Mouse (Mus musculus) heart, embryonic 11.5 days (tissue): ENCODE data around the gene Slc19a3. TPM values are rescaled to one million over a fixed set of nuclear protein-coding genes. Genes with fewer than 3 reads are reported as not detected.

Source experiments
- ATAC-seq: fragments of 200-750 bp; cut with Nextera tagmentation; replicated peaks from 2 replicates; pipeline ENCODE4 v1.8.0; 2017; ENCODE audit warnings: moderate library complexity; ENCODE audit not compliant: insufficient number of reproducible peaks, low FRiP score, low TSS enrichment
- H3K27ac ChIP-seq: fragments of 300-500 bp; sonication (generic); 2 replicates; pipeline ENCODE4 v1.5.1; 2014; ENCODE audit warnings: mild to moderate bottlenecking, low read depth, low read length
- H3K27me3 ChIP-seq: fragments of 300-500 bp; sonication (generic); 2 replicates; pipeline ENCODE4 v1.6.1; 2014; ENCODE audit warnings: mild to moderate bottlenecking, low read length, mixed read lengths; ENCODE audit not compliant: control insufficient read depth, insufficient read depth
- H3K36me3 ChIP-seq: fragments of 300-500 bp; sonication (generic); 2 replicates; pipeline ENCODE4 v1.6.1; 2014; ENCODE audit warnings: mild to moderate bottlenecking, low read length, moderate library complexity, mixed read lengths; ENCODE audit not compliant: control insufficient read depth, insufficient read depth
- H3K4me1 ChIP-seq: fragments of 300-500 bp; sonication (generic); 2 replicates; pipeline ENCODE4 v1.6.1; 2014; ENCODE audit warnings: low read length; ENCODE audit not compliant: control insufficient read depth, insufficient read depth
- H3K4me2 ChIP-seq: fragments of 300-500 bp; sonication (generic); 2 replicates; pipeline ENCODE4 v1.6.1; 2014; ENCODE audit warnings: mild to moderate bottlenecking, moderate library complexity
- H3K4me3 ChIP-seq: fragments of 300-500 bp; sonication (generic); 2 replicates; pipeline ENCODE4 v1.5.1; 2014; ENCODE audit warnings: low read depth, low read length
- H3K9ac ChIP-seq: fragments of 300-500 bp; sonication (generic); 2 replicates; pipeline ENCODE4 v1.6.1; 2014; ENCODE audit warnings: mild to moderate bottlenecking, low read depth, low read length, moderate library complexity
- H3K9me3 ChIP-seq: fragments of 300-500 bp; sonication (generic); replicated peaks from 2 replicates; pipeline ENCODE4 v1.6.1; 2016; ENCODE audit warnings: low read length; ENCODE audit not compliant: control insufficient read depth
- WGBS: fragments of 180-500 bp; shearing (Covaris S2); extraction: QIAGEN DNeasy Blood & Tissue Kit; methylation state at CpG from one replicate; pipeline ENCODE4 v1.1.7; 2014; ENCODE audit not compliant: insufficient replicate concordance; 5-methylcytosine and 5-hydroxymethylcytosine counted together
- polyA plus RNA-seq: library from polyadenylated mRNA; unstranded; fragments of >200 nt; fragmentation: Nextera tagmentation; extraction: Ambion mirVana; gene quantifications from 2 replicates; pipeline ENCODE4 v1.2.1, GENCODE M21; 2014

Gene Slc19a3
- 1.7 and 2.0 TPM in 2 replicates for polyA plus RNA-seq

GRCm38 (mm10) chr1:83038109-83038672, at the start of gene Slc19a3:
Gene Slc19a3, minus strand, starts transcription at chr1:83038448.
- Histone ChIP-seq H3K36me3 (no peaks in the 10 kb centered on the region), H3K27me3 (no peaks in the 10 kb centered on the region), H3K9me3 (no peaks in the 10 kb centered on the region), H3K27ac (no peak within 1 kb of the TSS), H3K9ac (peak within 1 kb of the TSS; percentile 64), H3K4me3 (peak within 1 kb of the TSS; percentile 50), H3K4me1 (no peaks in the 10 kb centered on the region), H3K4me2 (peak within 1 kb of the TSS; percentile 66)
- ATAC-seq: peak; percentile 83
- WGBS: under 1% methylated on average over 25 of the region's 25 CpGs

- ATAC-seq: no peak
- Histone ChIP-seq H3K27ac (no peak overlapping the region), H3K4me3 (no peak overlapping the region), H3K36me3 (no peaks in the 10 kb centered on the region), H3K9ac (no peak overlapping the region), H3K4me1 (no peaks in the 10 kb centered on the region), H3K27me3 (no peaks in the 10 kb centered on the region), H3K9me3 (no peaks in the 10 kb centered on the region), H3K4me2 (no peak overlapping the region)
- 93% methylated on average over 2 of the region's 2 CpGs for WGBS
These were observed 46.5 kb upstream of the Slc19a3 start for GRCm38 (mm10) chr1:83084790-83085189.

DNA sequence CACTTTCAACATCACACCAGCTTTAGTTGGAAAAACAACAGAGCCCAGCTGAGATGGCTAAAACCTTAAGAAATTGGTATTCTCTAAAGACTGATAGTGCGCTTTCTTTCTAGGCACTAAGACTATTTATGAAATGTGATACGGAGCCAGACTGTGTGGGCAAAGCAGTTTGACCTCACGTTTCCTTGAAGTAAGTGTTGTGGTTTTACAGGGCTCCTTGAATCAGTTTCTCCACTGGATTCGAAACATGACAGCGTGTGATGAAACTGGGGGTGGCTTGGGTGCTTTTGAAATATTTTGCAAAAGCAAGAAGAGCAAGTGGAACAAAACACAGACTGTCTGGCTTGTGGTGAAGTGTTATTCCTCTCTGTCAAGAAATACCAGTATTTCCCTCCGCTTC, 38.8 kb upstream of the Slc19a3 start:
- Histone ChIP-seq H3K4me3 (no peak overlapping the region), H3K4me2 (no peak overlapping the region), H3K9me3 (no peaks in the 10 kb centered on the region), H3K4me1 (no peaks in the 10 kb centered on the region), H3K9ac (no peak overlapping the region), H3K36me3 (no peaks in the 10 kb centered on the region), H3K27ac (no peak overlapping the region), H3K27me3 (no peaks in the 10 kb centered on the region)
- no peak for ATAC-seq
- 75% methylated on average over 6 of the region's 6 CpGs for WGBS

DNA sequence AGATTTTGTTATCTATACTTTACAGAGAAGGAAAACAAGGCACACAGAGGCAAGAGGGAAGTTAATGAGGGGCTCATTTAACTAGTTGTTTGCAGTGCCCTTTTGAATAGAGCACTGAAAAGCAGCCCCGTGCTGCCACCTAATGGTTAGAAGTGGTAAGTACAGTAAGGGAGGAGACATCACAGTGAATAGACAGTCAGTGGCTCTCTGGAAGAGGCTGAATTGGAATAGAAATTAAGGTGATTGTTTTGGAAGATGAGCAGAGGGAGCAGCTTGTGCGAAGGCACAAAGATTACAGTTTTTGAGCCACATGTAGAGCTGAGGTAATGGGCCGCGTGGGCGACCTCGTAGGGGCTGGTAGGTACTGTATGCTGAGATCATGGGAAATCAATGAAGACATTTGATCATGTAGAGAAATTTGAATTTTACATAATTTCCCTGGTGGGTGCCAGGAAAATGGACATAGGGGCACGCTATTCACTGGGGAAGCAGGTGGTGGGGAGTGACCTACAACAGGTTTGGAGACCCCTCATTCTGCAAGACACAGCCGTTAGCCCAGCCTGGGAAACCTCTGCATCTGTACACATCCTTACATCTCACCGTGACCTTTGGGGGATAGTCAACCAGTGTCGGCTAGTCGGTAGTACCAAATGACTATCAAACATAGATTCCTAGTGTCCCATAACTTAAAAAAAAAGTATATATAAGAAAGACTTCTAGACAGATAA, 38.1 kb upstream of the Slc19a3 start:
- WGBS: 47% methylated on average over 11 of the region's 11 CpGs
- Histone ChIP-seq H3K4me1 (no peaks in the 10 kb centered on the region), H3K27me3 (no peaks in the 10 kb centered on the region), H3K4me3 (no peak overlapping the region), H3K4me2 (peak overlapping the region; percentile 53), H3K27ac (no peak overlapping the region), H3K9ac (no peak overlapping the region), H3K9me3 (no peaks in the 10 kb centered on the region), H3K36me3 (no peaks in the 10 kb centered on the region)
- ATAC-seq: no peak

DNA sequence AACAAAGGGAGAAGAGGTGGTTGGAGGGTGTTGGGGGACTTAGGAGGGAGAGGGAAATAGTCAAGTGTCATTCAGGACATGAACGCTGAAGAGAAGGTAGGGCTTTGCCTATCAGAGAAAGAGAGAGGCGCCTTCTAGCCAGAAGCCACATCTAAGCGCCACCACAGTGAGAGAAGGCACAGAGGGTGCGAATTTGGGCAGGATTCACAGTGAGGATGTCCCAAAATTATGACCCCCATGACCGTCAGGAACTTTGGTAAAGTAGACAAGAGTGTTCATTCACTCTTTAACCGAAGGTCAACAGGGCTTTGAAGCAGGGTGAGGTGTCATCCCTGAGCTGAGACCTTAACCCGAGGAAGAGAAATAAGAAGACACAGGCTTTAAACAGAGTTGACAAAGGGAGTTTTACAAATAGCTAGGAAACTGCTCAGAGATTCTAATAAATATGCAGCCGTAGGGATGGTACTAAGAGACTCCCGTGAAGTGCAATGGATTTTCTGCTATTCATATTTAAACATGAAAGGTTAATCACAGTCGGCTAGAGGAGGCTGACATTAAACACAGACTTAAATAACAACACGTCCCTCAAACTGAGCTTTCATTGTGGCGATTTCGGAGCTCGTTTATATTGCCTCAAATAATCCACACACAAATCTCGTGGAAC, 37.4 kb upstream of the Slc19a3 start:
- no peak overlapping the region for H3K4me3 ChIP-seq
- no peak overlapping the region for H3K27ac ChIP-seq
- H3K9ac ChIP-seq: no peak overlapping the region
- no peaks in the 10 kb centered on the region for H3K4me1 ChIP-seq
- H3K27me3 ChIP-seq: no peaks in the 10 kb centered on the region
- no peaks in the 10 kb centered on the region for H3K36me3 ChIP-seq
- peak overlapping the region; percentile 53 for H3K4me2 ChIP-seq
- no peaks in the 10 kb centered on the region for H3K9me3 ChIP-seq
- no peak for ATAC-seq
- 43% methylated on average over 15 of the region's 15 CpGs for WGBS

- no peaks in the 10 kb centered on the region for H3K36me3 ChIP-seq
- 80% methylated on average over 10 of the region's 10 CpGs for WGBS
These were observed 29.0 kb upstream of the Slc19a3 start for GRCm38 (mm10) chr1:83067205-83067604.

GRCm38 (mm10) chr1:83066577-83066976, 28.3 kb upstream of the Slc19a3 start:
- Histone ChIP-seq H3K27me3 (no peaks in the 10 kb centered on the region), H3K4me2 (no peak overlapping the region), H3K4me1 (no peaks in the 10 kb centered on the region), H3K4me3 (no peak overlapping the region), H3K9me3 (no peaks in the 10 kb centered on the region), H3K27ac (no peak overlapping the region), H3K9ac (no peak overlapping the region), H3K36me3 (no peaks in the 10 kb centered on the region)
- WGBS: 88% methylated on average over 4 of the region's 4 CpGs
- no peak for ATAC-seq

More at GRCm38 (mm10) chr1:83067205-83067604, 29.0 kb upstream of the Slc19a3 start:
- Histone ChIP-seq H3K9me3 (no peaks in the 10 kb centered on the region), H3K27me3 (no peaks in the 10 kb centered on the region), H3K4me2 (no peak overlapping the region), H3K4me3 (no peak overlapping the region), H3K9ac (no peak overlapping the region), H3K27ac (no peak overlapping the region), H3K4me1 (no peaks in the 10 kb centered on the region)
- ATAC-seq: no peak

DNA sequence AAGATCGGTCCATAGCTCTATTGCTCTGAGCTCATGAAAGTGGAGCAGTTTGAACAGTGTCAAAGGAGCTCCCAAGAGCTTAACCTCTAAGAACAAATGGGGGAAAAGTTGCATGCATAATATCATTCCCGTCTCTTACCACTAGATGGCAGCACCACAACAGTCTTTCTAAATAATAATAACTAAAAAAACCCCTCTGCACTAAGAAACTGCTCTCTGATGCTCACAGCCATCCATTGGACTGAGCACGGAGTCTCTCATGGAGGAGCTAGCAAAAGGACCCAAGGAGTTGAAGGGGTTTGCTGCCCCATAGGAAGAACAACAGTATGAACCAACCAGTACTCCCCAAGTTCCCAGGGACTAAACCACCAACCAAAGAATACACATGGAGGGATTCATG, 26.6 kb upstream of the Slc19a3 start:
- no peaks in the 10 kb centered on the region for H3K36me3 ChIP-seq
- no peak overlapping the region for H3K27ac ChIP-seq
- H3K4me1 ChIP-seq: peaks cover 6% of the 10 kb centered on the region; the same call in 1 of the 2 replicates
- H3K9me3 ChIP-seq: no peaks in the 10 kb centered on the region
- ATAC-seq: no peak
- 23% methylated on average over 3 of the region's 3 CpGs for WGBS
- H3K27me3 ChIP-seq: no peaks in the 10 kb centered on the region
- no peak overlapping the region for H3K9ac ChIP-seq
- H3K4me3 ChIP-seq: no peak overlapping the region
- no peak overlapping the region for H3K4me2 ChIP-seq
